Mouse (Mus musculus) G1E (cell line): Measurements from ENCODE around the gene Ankrd22.

ENCODE experiments used
- CTCF ChIP-seq: IDR thresholded peaks from 2 replicates; pipeline ENCODE4 v1.5.1; 2012; ENCODE audit warnings: low read depth, low read length, inconsistent platforms, mixed read lengths
- TAL1 ChIP-seq: conservative IDR thresholded peaks from 2 replicates; pipeline ENCODE4 v1.6.1; 2012; ENCODE audit warnings: low read depth, low read length, inconsistent platforms, mixed read lengths

DNA sequence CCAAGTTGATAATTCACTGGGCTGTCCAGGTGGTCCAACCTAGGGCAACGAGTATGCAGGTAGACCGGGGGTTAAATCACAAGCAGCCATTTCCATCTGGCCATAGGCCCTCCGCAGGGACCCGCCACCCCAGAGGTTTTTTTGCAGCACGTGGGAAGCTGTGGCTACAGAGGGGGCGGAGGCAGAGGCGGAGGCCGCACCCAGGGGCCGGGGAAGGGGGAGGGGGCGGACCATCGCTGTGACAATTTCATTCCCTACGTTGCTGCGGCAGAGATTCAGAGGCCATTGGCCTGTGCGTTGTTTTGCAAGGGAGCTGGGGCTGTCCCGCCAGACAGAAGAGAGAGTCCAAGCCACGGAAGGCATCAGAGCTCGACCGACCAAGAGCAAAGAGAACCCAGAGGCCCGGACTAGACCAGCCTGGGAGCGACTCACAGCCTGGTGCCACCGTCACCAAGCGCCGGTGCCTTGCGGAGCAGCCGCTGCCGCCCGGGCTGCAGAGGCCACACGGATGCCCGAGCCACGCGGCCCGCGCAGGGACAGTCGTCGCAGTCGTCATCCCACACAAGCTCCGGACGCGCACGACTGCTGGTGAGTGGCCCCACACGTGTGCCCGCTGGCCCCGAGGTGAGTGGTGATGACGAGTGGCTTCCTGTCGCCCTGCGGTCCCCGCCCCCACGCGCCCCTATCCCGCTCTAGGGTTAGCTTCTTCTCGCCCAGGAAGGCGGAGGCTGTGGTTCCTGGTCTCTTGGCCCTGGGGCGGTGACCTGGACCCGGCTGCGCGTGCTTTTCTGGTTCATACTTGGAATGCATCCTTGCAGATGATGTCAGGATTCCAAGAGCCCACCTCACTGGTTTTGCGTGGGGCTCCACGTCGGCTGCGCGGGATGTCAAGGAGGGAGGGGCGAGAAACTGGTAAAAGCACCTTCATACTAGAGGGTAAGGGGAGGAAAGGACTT is 26.4 kb upstream of the Ankrd22 start, which contains the start of gene Stambpl1:
- TF ChIP-seq TAL1 (no peak), CTCF (no peak)
